Mouse (Mus musculus) heart, embryonic 14.5 days (tissue): ENCODE data around the gene Cyp2u1. TPM values are rescaled to one million over a fixed set of nuclear protein-coding genes. Genes with fewer than 3 reads are reported as not detected.
A peak's percentile ranks its signal among the peaks of the same experiment; 100 is the strongest.

ENCODE experiments used
- ATAC-seq: fragments of 200-750 bp; cut with Nextera tagmentation; 2 replicates; pipeline ENCODE4 v1.8.0; 2017; ENCODE audit warnings: low read depth, moderate TSS enrichment; ENCODE audit not compliant: insufficient number of reproducible peaks, insufficient read depth, low FRiP score
- H3K27ac ChIP-seq, 2 experiments: fragments of 200-500 bp in 1 of 2; fragments of 300-500 bp in 1 of 2; sonication (generic) in 1 of 2; replicated peaks in 1 of 2; 2 replicates each; pipeline ENCODE4 v1.5.1; 2012 to 2014; ENCODE audit warnings: low read depth in 2 of 2, low read length in 2 of 2, control low read depth in 1 of 2, mild to moderate bottlenecking in 1 of 2, mixed read lengths in 1 of 2; ENCODE audit not compliant: control insufficient read depth in 1 of 2, insufficient read depth in 1 of 2
- H3K27me3 ChIP-seq: fragments of 300-500 bp; sonication (generic); 2 replicates; pipeline ENCODE4 v1.6.1; 2014; ENCODE audit warnings: mild to moderate bottlenecking, low read length, control low read depth; ENCODE audit not compliant: control insufficient read depth, insufficient read depth
- H3K36me3 ChIP-seq: fragments of 300-500 bp; sonication (generic); 2 replicates; pipeline ENCODE4 v1.6.1; 2014; ENCODE audit warnings: mild to moderate bottlenecking, control low read depth, low read length, mixed read lengths; ENCODE audit not compliant: control insufficient read depth, insufficient read depth
- H3K4me1 ChIP-seq, 2 experiments: fragments of 200-500 bp in 1 of 2; fragments of 300-500 bp in 1 of 2; sonication (generic) in 1 of 2; 2 replicates each; pipeline ENCODE4 v1.6.1; 2012 to 2014; ENCODE audit warnings: low read length in 2 of 2, control low read depth in 1 of 2, mixed read lengths in 1 of 2; ENCODE audit not compliant: control insufficient read depth in 2 of 2, insufficient read depth in 2 of 2
- H3K4me2 ChIP-seq: fragments of 300-500 bp; sonication (generic); 2 replicates; pipeline ENCODE4 v1.6.1; 2014; ENCODE audit warnings: mild to moderate bottlenecking, low read length
- H3K4me3 ChIP-seq, 2 experiments: fragments of 200-500 bp in 1 of 2; fragments of 300-500 bp in 1 of 2; sonication (generic) in 1 of 2; 2 replicates each; pipeline ENCODE4 v1.5.1; 2012 to 2014; ENCODE audit warnings: low read length in 2 of 2, mild to moderate bottlenecking in 2 of 2, control low read depth in 1 of 2, low read depth in 1 of 2, moderate library complexity in 1 of 2; ENCODE audit not compliant: control insufficient read depth in 1 of 2, insufficient read depth in 1 of 2
- H3K9ac ChIP-seq: fragments of 300-500 bp; sonication (generic); 2 replicates; pipeline ENCODE4 v1.6.1; 2014; ENCODE audit warnings: mild to moderate bottlenecking, low read length
- H3K9me3 ChIP-seq: fragments of 300-500 bp; sonication (generic); 2 replicates; pipeline ENCODE4 v1.6.1; 2016; ENCODE audit warnings: low read length, control low read depth; ENCODE audit not compliant: control insufficient read depth
- WGBS: fragments of 180-500 bp; shearing (Covaris S2); extraction: QIAGEN DNeasy Blood & Tissue Kit; methylation state at CpG from one replicate; pipeline ENCODE4 v1.1.7; 2014; 5-methylcytosine and 5-hydroxymethylcytosine counted together
- polyA plus RNA-seq: library from polyadenylated mRNA; unstranded; fragments of >200 nt; fragmentation: Nextera tagmentation; extraction: Ambion mirVana; gene quantifications from 2 replicates; pipeline ENCODE4 v1.2.1, GENCODE M21; 2014

Cyp2u1 gene
- 13.2 and 13.3 TPM in 2 replicates for polyA plus RNA-seq

DNA sequence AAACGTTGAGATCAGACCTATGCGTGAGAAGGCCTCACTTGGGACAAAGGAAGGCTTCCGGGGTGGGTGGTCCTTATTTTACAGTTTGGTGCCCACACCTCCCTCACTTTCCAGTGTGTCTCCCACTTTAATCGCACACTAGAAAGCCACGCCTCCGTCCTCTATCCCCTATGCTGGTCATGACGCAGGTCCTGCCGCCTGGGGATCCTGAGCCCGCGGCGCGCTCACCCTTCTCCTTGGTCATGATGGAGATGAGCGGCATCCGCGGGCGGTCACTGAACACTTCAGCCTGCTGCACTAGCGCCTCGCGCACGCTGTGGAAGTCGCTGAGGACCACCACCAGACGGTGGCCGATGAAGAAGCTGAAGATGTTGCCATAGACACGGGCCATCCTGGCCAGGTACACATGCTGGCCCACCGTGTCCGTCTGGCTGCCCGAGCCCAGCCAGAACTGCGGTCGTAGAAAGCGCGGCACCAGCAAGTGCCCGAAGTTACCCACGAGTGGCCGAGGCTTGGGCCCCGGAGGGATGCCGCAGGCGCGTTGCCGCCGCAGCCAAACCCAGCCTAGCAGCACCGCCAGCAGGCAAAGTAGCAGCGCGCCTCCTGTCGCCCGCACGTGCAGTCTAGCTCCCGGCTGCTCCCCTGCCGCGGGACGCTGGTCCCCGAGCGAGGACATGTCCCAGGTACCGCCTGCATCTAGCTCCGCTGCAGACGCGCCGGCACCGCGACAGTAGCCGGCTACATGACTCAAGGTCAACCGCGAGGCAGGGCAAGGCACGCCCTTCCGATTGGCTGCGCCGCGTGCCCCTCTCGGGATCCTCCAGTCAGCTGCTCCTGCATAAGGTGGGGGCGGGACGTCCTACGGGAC, at the start of gene Cyp2u1:
TSS of gene Cyp2u1 (minus strand) at position 776 of the 868 bp plus-strand sequence.
- peaks cover 4% of the 10 kb centered on the region; the same call in 1 of the 2 replicates for H3K36me3 ChIP-seq
- H3K4me2 ChIP-seq = peak within 1 kb of the TSS; percentile 98
- no peaks in the 10 kb centered on the region for H3K27me3 ChIP-seq
- peak; percentile 94 for ATAC-seq
- H3K4me1 ChIP-seq = peaks cover 3 to 6% of the 10 kb centered on the region in 2 experiments; a peak in 2 of 4 replicates
- H3K9ac ChIP-seq = peak within 1 kb of the TSS; percentile 84
- peak within 1 kb of the TSS; percentile 75 to 85 for H3K27ac ChIP-seq
- peak within 1 kb of the TSS; percentile 68 to 85 for H3K4me3 ChIP-seq
- H3K9me3 ChIP-seq = no peaks in the 10 kb centered on the region
- under 1% methylated on average over 71 of the region's 71 CpGs for WGBS

DNA sequence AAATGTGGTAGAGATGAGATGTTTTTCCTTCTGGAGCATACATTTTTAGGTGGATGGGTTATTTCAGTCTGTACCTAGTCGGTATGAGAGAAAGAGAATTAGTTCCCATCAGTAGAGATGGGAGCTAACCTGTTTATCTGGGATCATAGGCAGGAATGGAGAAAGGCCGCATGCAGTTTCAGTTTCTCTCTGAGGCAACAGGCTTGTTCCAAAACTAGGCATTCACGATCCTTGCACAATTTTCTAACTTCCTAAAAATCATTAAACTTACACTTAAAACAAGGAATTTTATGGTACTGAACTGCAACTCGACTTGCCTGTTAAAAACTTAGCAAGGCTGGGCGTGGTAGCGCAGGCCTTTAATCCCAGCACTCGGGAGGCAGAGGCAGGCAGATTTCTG, 47.5 kb upstream of the Cyp2u1 start:
- Histone ChIP-seq H3K4me2 (no peak overlapping the region), H3K9me3 (no peaks in the 10 kb centered on the region), H3K36me3 (no peaks in the 10 kb centered on the region), H3K27ac (no peak overlapping the region), H3K4me3 (no peak overlapping the region), H3K9ac (no peak overlapping the region), H3K4me1 (no peaks in the 10 kb centered on the region), H3K27me3 (no peaks in the 10 kb centered on the region)
- 88% methylated on average over 7 of the region's 7 CpGs for WGBS
- no peak for ATAC-seq

GRCm38 (mm10) chr3:131349013-131349412, 46.0 kb upstream of the Cyp2u1 start:
- WGBS = 82% methylated on average over 6 of the region's 6 CpGs

DNA sequence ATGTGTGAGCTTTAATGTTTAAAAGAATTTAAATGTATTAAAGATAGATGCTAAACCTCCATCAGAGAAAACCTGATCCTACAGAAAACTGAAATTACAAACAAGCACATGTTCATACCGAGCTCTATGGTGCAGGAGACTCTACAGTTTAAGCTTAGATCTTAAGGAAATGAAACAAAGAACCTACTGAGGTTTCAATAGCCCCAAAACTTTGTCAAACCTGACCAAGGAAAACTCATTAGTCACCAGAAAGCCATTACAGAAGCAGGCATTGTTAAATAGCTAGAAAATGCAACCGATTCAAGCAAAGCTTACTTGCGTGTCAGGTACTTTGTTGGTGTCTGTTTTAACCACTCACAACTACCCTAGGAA, 45.5 kb upstream of the Cyp2u1 start:
- Histone ChIP-seq H3K9me3 (no peaks in the 10 kb centered on the region), H3K4me1 (no peaks in the 10 kb centered on the region), H3K4me2 (no peak overlapping the region), H3K36me3 (no peaks in the 10 kb centered on the region), H3K27ac (no peak overlapping the region), H3K27me3 (no peaks in the 10 kb centered on the region), H3K9ac (no peak overlapping the region), H3K4me3 (no peak overlapping the region)
- 82% methylated on average over 3 of the region's 3 CpGs for WGBS
- no peak for ATAC-seq

More at GRCm38 (mm10) chr3:131349013-131349412, 46.0 kb upstream of the Cyp2u1 start:
- H3K4me1 ChIP-seq = no peaks in the 10 kb centered on the region
- H3K9me3 ChIP-seq = no peaks in the 10 kb centered on the region
- H3K9ac ChIP-seq = no peak overlapping the region
- no peak overlapping the region for H3K4me3 ChIP-seq
- H3K27ac ChIP-seq = no peak overlapping the region
- H3K4me2 ChIP-seq = no peak overlapping the region
- no peak for ATAC-seq
- H3K36me3 ChIP-seq = no peaks in the 10 kb centered on the region
- no peaks in the 10 kb centered on the region for H3K27me3 ChIP-seq

DNA sequence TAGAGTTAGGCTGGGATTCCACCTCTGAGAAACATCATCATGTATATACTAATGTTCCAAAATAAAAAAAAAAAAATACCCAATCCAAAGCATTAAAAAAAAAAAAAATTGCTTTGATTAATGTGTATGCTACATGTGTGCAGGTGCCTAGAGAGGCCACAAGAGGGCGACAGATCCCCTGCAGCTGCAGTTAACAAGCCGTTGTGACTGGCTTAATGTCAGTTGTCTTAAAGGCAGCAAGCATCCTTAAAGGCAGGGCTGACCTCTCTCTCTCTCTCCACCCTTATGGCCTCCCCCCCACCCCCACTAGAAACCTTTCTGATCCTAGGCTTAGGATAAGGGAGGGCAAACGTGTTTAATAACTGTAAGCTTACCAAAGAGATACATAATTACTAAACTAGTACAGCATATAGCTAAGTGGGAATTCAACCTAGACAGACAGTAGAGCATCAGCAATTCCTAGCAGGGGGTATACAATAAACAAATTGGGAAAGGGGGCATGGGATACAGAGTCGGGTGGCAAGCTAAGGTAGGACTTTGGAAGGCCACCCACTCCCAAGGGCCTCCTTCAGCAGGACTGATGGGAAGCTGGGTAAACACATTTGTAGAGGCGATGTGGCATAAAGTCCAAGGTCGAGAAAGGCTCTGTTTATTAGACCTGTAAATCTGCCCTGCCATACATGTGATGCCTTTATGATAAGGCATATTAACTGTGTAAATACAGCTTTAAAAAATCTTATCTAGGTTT, 45.0 kb upstream of the Cyp2u1 start:
- Histone ChIP-seq H3K27me3 (no peaks in the 10 kb centered on the region), H3K4me2 (no peak overlapping the region), H3K36me3 (no peaks in the 10 kb centered on the region), H3K9me3 (no peaks in the 10 kb centered on the region), H3K27ac (no peak overlapping the region), H3K4me1 (no peaks in the 10 kb centered on the region), H3K9ac (no peak overlapping the region), H3K4me3 (no peak overlapping the region)
- 54% methylated on average over 6 of the region's 6 CpGs for WGBS
- ATAC-seq = no peak

DNA sequence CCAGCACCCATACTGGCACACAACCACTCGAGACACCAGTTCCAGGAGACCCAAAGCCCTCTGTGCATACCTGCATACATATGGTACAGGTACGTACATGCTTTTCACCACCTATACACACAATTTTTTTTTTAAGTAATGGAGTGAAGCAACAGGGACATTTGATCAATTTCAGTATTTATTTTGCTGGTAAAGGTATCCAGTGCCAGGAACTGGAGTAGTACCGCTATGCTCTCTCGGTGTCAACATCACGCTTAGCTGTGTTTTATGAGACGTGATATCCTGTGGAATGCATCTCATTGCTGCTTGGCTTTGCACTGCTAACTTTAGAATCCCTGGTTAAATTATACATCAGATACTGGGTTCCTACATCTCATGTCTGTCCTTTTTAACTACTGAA, 42.9 kb upstream of the Cyp2u1 start:
- Histone ChIP-seq H3K4me3 (no peak overlapping the region), H3K36me3 (no peaks in the 10 kb centered on the region), H3K4me1 (no peaks in the 10 kb centered on the region), H3K27me3 (no peaks in the 10 kb centered on the region), H3K9me3 (no peaks in the 10 kb centered on the region), H3K9ac (no peak overlapping the region), H3K4me2 (no peak overlapping the region), H3K27ac (no peak overlapping the region)
- 92% methylated on average over 6 of the region's 6 CpGs for WGBS
- ATAC-seq = no peak

DNA sequence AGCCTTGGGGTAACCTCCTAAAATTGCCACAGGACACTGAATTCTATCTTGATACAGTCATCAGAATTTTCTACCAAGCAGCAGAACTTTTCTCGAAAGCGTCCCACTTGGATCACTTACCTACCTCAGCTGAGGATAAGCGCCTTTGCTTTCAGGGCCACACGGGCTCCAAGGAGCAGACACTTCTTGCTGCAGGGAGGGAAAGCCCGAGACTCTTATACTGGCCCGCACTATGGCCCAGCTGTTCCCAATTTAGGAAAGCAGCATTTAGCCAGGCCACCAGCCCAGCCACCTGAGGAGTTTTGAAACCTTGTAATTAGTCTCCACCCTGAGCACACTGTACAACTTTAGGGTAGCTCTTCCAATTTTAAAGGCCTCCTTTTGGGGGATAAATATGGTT, 40.3 kb upstream of the Cyp2u1 start:
- WGBS = 80% methylated on average over 6 of the region's 6 CpGs
- Histone ChIP-seq H3K9ac (no peak overlapping the region), H3K4me2 (no peak overlapping the region), H3K36me3 (no peaks in the 10 kb centered on the region), H3K4me1 (no peaks in the 10 kb centered on the region), H3K4me3 (no peak overlapping the region), H3K27me3 (no peaks in the 10 kb centered on the region), H3K27ac (no peak overlapping the region), H3K9me3 (no peaks in the 10 kb centered on the region)
- no peak for ATAC-seq
